Mouse (Mus musculus): ENCODE data around the gene Tmem14a. TPM values are rescaled to one million over a fixed set of nuclear protein-coding genes. Genes with fewer than 3 reads are reported as not detected.

The Tmem14a gene
- total RNA-seq, 2 experiments from 2014 or later: 5.0 to 6.7 TPM

Other genes starting within 250 kb of the Tmem14a start
- 1 to 10 TPM; 5.3 to 7.8 TPM for gene Tram2, start 139.3 kb upstream of the Tmem14a start, total RNA-seq (2021)
- 10 to 100 TPM; 31.7 to 86.7 TPM for gene Gsta3, start 22.0 kb downstream of the Tmem14a start, total RNA-seq (2021)
- gene Khdc1a, start 131.1 kb downstream of the Tmem14a start, total RNA-seq (2021): not detected
- gene Khdc1c, start 149.8 kb downstream of the Tmem14a start, total RNA-seq (2021): not detected
- gene Khdc1b, start 165.0 kb downstream of the Tmem14a start, total RNA-seq (2021): not detected

Data from adrenal gland, postnatal 36 days (tissue).